ENCODE assay signal across 14 mouse cellular contexts in the genomic region with DNA sequence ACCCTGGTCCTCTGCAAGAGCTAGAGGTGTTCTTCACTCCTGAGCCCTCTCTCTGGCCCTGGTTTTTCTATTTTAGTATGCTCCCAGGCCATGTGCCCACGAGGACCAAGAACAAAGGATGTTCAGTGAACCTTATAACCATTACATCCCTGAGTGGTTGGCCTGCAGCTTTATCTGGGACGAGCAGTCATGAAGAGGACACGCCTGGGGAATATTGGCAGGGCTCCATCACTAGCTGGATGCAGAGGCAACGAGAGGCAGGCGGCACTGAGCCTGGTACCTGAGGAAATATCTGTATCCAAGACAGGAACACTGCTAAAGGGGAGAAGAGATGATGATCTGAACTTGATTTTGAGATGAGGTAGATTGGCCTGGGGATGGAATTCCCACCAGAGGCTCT. TPM values are rescaled to one million over a fixed set of nuclear protein-coding genes. Genes with fewer than 3 reads are reported as not detected.
DNase-seq lines count a peak whose midpoint lies in the region.
"Had no signal": no experiment of that assay in that cellular context is flagged by ENCODE, and none has a peak within 500 bp of the region (broad histone marks: within the 10 kb centered on the region; RNA-seq: fewer than 3 reads in every experiment).

No protein-coding gene starts in this region.

- DNase-seq in cerebellum, postnatal 14 days: peak; percentile 38 to 51
- DNase-seq in cerebellum, postnatal 4 days (ENCODE audit: low spot score in 2 of 2): no peak
- DNase-seq in retina, postnatal 1 day: peak; percentile 39
- no peak for DNase-seq in retina, embryonic 14.5 days (ENCODE audit: low spot score)
- DNase-seq in kidney, adult 8-10 months: peak; percentile 74 to 78
- no peak for DNase-seq in yolk sac, embryonic 10.5 days (ENCODE audit: low spot score)
- DNase-seq in gastrocnemius, adult 18-20 months (ENCODE audit: low spot score): no peak
- DNase-seq: gastrocnemius, postnatal 14 days; layer of hippocampus, postnatal 36 days; lung, embryonic 14.5 days; midbrain, embryonic 14.5 days; thymus, adult 2 months had no signal

RNA-seq across cellular contexts. Expression of gene Helt, which starts 37.3 kb away (rescaled TPM):
- total RNA-seq in gastrocnemius, adult 18-20 months (2021): 1 to 10 TPM; 1.1 to 1.4 TPM
- total RNA-seq: layer of hippocampus, postnatal 36 days; left cerebral cortex, postnatal 36 days; neutrophil, adult 5-6 weeks had no signal

Comparison
In these comparisons a context has a peak if more than half of its experiments do, and no peak if none do; other contexts are left out.
1. DNase-seq: peak in cerebellum, postnatal 14 days (2 of 2), retina, postnatal 1 day (single experiment) and kidney, adult 8-10 months (2 of 2); none in cerebellum, postnatal 4 days (0 of 2), retina, embryonic 14.5 days (single experiment), yolk sac, embryonic 10.5 days (single experiment) and gastrocnemius, adult 18-20 months (single experiment).